Mouse (Mus musculus): Measurements from ENCODE around the gene Tmem52. TPM values are rescaled to one million over a fixed set of nuclear protein-coding genes. Genes with fewer than 3 reads are reported as not detected.
"Not testable (repeated sequence)": the region's sequence is repeated elsewhere in the genome, so short reads cannot be mapped to it uniquely, and the experiment has no call there.

Tmem52 gene
- 100 to 1,000 TPM; 262 to 263 TPM for total RNA-seq (2021)
- long read RNA-seq, experiment 1, transcript Tmem52-201 (5 exons, 932 nt) = major isoform, 285 of 797 reads
- long read RNA-seq, experiment 1, transcript Tmem52-202 (4 exons, 622 nt) = minor isoform, 216 of 797 reads
- long read RNA-seq, experiment 1, transcript Tmem52-203 (4 exons, 940 nt) = minor isoform, 139 of 797 reads
- long read RNA-seq, experiment 1, transcript Tmem52-205 (5 exons, 968 nt) = minor isoform, 69 of 797 reads
- long read RNA-seq, experiment 1, partial matches to known transcripts = 75 of 797 reads
- long read RNA-seq, experiment 1, other reads (novel, unspliced or antisense) = 12 of 797 reads
- long read RNA-seq, experiment 2, transcript Tmem52-203 (4 exons, 940 nt) = minor isoform, 135 of 668 reads
- long read RNA-seq, experiment 2, transcript Tmem52-202 (4 exons, 622 nt) = minor isoform, 155 of 668 reads
- long read RNA-seq, experiment 2, transcript Tmem52-205 (5 exons, 968 nt) = minor isoform, 61 of 668 reads
- long read RNA-seq, experiment 2, transcript Tmem52-201 (5 exons, 932 nt) = major isoform, 249 of 668 reads
- long read RNA-seq, experiment 2, partial matches to known transcripts = 54 of 668 reads
- long read RNA-seq, experiment 2, other reads (novel, unspliced or antisense) = 14 of 668 reads

DNA sequence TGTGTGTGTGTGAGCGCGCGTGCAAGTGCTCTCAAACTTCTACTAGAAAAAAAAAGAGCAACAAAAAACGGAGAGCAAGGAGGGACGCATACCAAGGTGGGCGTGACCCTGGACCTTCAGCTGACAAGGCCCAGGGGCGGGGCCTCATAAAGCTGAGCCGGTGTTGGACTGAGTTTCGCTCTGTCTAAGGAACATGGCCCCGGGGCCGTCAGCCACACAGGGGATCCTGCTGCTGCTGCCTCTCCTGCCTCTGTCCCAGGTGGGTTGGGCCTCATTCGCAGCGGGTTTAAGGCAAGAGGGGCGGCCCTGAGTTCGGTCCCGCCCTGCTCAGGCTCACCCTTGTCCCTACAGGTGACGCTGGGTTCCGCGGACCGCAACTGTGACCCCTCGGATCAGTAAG is at the start of gene Tmem52:
Tmem52 (plus strand) TSS at position 163 of the 400 bp plus-strand sequence.
- DNase-seq = peak; percentile 86

DNA sequence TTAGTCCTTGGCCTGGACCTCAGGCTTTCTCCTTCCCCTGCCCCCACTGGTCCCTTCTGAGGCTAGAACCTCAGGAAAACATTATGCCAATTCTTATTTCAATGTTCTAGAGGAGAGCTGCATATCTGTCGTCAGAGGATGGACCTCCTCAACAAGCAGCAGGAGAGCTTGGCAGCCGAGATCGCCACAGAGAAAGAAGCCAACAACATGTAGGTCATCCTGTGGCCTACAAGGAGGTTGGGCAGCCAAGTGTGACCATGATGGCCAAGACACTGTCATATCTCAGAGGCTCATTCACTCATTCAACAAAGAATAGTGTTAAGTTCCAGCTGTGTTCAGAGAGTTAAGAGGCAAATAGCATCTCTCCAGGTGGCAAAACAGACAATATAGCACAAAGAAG is 48.8 kb upstream of the Tmem52 start:
- no peak for DNase-seq

DNA sequence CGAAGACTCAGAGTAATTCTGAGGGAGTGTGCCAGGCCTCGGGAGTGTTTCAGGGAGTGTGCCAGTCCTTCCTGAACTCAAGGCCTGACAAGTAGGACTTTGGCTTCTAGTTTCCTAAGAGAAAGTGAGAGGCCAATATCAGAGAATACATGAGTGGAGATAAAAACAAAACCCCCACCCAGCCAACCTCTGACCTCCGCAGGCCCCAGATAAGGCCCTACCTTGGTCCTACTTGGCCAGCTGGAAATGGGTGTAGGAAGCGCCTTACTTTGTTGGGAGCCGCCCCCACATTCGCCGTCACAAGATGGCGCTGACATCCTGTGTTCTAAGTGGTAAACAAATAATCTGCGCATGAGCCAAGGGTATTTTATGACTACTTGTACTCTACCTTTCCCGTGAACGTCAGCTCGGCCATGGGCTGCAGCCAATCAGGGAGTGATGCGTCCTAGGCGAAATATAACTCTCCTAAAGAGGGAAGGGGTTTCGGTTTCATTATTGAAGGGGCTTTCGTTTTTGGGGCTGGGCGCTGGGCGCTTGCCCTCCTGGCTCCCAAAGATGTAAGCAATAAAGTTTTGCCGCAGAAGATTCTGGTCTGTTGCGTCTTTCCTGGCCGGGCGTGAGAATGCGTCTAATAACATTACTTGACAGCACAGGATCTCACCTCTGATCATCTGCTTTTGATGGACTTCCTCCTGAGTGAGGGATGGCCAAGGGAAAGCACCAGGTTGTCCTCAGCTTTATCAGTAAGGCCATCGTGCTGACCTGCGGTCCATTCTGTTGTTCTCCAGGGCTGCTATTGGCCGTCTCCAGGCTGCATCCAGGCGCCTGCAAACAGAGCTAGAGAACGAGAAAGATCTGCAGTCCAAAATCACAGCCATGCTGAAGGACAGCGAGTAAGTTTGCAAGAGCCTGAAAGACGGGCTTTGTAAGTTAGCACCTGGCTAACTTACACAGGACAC is 47.2 kb upstream of the Tmem52 start:
- not testable (repeated sequence) for DNase-seq

GRCm38 (mm10) chr4:155423988-155424387 is 44.9 kb upstream of the Tmem52 start:
- no peak for DNase-seq

DNA sequence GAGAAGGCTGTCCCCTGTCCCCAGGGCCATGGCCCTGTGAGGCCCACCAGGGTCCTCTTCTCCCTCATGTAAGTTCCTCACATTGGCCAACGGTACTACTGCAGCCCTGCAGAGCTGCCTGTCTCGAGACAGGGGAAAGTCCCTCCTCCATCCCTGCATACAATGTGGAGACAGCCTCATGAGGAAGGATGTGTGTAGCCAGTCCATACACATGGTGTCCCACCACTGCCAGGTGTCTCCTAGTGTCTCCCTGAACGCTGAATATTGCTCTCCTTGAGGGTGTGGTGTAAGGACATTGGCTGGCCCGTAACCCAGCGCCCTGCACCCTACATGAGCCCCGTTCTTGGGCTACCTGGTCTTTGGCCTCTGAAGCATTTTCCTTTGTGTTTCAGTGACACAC is 42.6 kb upstream of the Tmem52 start:
- DNase-seq = no peak

DNA sequence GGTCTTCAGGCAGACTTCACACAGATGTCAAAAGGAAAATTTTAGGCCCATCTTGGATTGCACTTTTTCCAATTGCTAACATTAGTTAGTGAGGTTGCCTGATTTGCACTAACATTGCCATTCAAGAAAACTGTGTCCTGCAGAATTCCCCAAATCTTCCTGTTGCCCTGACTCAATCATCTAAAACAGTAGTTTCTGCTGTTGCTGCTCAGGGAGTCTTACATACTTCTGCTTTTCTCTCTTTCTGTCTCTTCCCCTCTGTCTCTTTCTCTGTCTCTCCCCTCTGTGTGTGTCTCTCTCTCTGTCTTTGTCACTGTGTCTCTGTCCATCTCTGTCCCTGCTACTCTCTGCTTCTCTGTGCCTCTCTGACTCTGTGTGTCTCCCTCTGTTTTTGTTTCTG is 40.5 kb upstream of the Tmem52 start:
- no peak for DNase-seq

DNA sequence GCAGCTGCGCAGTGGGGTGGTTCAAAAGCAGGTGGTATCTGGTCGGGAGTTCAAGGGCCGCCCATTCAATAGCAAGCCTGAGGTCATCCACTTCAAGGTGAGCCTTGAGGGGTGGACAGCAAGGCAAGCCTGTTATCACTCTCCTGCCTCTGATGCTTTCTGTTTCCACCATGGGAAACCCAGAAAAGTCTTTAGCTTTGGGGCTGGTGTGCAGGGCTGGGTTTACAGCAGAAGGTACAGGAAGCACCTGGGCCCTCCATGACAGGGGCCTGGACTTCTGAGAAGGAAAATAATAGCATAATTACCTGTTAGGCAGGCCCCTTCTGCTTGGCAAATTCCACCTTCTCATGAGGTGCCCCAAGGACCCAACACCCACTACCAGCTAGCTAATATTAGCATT is 39.7 kb upstream of the Tmem52 start:
- DNase-seq = no peak

DNA sequence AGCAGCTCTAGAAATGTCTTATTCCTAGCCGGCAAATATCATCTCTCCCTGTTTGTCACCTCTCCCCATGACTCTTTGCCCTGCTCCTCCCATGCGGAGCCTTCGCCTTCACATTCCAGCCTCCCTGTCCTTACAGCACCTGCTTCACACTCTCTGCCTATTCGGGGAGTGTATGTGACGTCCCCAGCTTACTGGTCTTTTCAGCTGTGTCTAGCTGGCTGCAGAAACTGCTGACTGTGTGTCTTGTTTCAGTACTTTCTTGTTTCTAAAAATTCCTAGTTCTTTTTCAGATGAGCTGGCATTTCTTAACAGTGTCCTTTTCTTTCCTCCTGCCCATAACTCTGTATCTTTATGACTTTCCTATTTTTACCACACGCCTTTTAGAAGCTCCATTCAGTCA is 36.6 kb upstream of the Tmem52 start:
- DNase-seq = no peak

- DNase-seq = no peak
Observed at GRCm38 (mm10) chr4:155433993-155434392, 34.9 kb upstream of the Tmem52 start.

- no peak for DNase-seq
Observed at GRCm38 (mm10) chr4:155442808-155443207, 26.1 kb upstream of the Tmem52 start.

- DNase-seq = no peak
Observed at GRCm38 (mm10) chr4:155451597-155451996, 17.3 kb upstream of the Tmem52 start.

DNA sequence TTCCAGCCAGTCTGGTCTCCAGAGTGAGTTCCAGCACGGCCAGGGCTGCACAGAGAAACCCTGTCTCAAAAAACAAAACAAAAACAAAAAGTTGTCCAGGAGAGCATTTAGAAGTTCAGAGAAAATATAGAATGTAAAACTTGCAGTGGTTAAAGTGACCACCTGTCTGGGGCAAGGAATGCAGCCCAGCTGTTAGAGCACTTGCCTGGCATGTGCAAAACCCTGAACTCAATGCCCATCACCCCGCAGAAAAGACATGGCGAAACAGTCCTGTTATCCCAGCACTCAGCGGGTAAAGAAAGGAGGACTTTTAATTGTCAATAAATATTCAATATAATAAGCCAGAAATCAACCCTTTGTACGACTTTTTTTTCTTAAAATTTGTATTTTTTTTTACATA is 10.3 kb upstream of the Tmem52 start:
- DNase-seq = no peak

DNA sequence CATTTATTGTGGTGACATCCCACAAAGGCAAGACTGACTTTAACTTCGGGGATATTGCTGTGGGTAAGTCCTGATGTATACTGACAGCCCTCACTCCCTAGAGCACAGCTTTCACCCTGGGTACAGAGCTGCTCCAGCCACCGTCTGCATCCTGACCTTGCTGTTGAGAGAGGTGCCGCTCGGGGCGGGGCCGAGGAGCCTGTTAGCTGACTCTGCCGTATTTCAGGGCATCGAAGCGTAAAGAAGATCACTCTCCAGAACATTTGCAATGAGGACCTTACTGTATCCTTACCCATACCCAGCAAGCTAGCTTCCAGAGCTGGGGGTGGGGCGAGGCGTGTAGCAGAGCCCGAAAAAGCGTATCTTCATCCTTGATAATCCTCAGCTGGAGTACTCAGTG is 5.9 kb upstream of the Tmem52 start:
- no peak for DNase-seq

GRCm38 (mm10) chr4:155463611-155464010 is 5.3 kb upstream of the Tmem52 start:
- no peak for DNase-seq

DNA sequence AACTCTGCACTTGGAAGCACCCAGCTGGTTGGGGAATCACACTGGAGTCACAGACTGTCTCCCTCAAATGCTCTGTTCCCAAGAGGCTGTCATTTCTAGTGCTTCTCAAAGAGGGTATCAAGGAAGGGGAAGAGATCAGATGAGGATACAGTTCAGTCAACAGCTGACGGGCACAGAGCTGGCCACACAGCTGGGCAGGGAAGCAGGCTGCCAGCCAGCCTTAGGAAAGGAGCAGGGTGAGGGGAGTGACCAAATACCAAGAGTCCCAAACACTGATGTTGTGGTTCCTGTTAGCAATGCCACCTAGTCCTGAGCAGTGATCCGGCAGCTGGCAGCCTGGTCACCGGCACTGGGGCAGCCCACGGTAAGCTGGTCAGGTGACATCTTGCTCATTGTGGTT is 4.9 kb upstream of the Tmem52 start:
- DNase-seq = no peak

- DNase-seq = no peak
Observed at GRCm38 (mm10) chr4:155465607-155466006, 3.3 kb upstream of the Tmem52 start.

GRCm38 (mm10) chr4:155466080-155466479 is 2.8 kb upstream of the Tmem52 start:
- no peak for DNase-seq

DNA sequence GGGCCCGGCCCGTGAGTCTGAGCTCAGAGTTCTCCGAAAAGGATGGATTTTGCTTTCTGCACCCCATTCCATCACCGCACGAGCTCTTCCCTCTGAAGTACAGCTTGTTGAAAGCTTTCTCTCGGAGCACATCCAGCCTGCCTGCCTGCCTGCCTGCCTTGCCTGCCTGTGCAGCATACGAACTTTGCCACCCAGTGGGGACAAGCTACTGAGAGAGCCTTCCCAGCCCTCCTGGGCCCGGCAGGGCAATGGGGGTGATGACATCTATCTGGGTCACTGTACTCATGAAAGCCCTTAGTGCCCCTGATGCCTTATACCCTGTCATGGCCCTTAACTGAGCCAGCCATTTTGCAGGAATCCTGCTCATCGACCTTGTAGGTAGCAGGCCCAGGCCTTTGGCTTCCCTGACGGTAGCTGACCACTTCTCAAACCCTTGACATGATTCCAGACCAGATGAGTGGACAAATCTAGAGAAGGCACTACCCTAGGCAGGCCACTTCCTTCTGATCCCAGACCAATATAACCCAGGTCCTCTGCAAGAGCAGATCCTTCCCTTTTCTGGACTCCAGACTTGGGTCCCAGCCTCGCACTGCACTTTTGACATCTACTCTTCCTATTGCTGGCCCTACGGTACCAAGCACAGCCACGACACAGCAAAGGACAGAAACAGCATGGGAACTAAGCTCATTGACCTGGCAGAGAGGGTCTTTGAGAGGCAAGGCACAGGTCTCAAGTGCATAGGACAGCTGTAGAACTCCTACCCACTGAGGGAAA is 1.5 kb upstream of the Tmem52 start:
- no peak for DNase-seq

DNA sequence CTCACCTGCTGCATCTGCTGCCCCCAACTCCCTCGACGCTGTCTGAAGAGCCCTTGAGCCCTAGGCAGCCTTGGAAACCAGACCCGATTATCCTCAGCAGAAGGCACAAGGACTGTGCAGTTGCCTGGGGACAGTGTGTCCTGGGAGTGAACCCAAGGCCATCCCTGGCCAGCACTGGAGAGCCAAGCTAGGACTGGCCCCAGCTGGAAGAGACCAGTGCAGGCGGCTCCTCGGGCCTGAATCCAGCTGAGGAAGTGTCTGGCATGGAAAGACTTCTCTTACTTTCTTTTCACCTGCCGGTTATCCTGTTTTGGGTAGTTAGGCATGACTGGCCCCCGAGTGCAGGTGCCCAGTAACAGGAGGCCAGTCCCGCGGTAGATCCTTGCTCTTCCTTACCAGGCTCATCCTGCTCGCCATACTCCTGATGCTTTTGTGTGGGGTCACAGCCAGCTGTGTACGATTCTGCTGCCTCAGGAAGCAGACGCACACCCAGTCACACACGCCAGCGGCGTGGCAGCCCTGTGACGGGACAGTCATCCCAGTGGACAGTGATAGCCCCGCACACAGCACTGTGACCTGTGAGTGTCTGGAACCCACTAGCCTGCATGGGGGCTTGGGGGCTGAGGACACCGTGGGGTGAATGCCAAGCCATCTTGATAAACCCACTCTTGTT is 812 bp downstream of the Tmem52 start:
- peak; percentile 91 for DNase-seq

GRCm38 (mm10) chr4:155470263-155470953 is 1.5 kb downstream of the Tmem52 start:
- no peak for DNase-seq

DNA sequence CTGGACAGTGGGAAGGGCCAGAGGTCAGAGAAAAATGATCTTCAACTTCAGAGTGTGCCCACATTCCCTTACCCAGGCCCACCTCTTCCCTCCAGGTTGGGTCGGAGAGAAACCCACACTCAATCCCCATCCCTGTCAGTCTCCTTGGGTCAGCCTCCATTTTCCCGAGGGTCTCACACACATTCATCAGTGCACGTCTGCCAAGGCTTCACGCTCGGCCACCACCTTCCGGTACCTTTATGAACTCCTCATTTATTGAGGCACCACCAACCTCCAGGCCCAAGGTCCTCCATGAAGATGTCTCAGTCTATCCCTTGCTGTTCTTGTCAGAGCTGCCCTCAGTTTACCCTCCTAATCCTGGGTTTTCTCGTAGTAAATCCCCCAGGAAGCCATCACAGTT is 2.1 kb downstream of the Tmem52 start:
- DNase-seq = no peak
